Mouse (Mus musculus) heart, postnatal 0 days (tissue): ENCODE data around the gene Miga1. TPM values are rescaled to one million over a fixed set of nuclear protein-coding genes. Genes with fewer than 3 reads are reported as not detected.

Experiments
- ATAC-seq: fragments of 200-750 bp; cut with Nextera tagmentation; 2 replicates; pipeline ENCODE4 v1.8.0; 2017; ENCODE audit warnings: low read depth, moderate number of reproducible peaks, moderate library complexity; ENCODE audit not compliant: insufficient read depth
- DNase-seq: peaks from one replicate; pipeline ENCODE4 v3.0.0-alpha.2; 2016; ENCODE audit warnings: low spot score
- H3K27ac ChIP-seq: fragments of 300-500 bp; sonication (generic); 2 replicates; pipeline ENCODE4 v1.5.1; 2014; ENCODE audit warnings: low read depth, mild to moderate bottlenecking
- H3K27me3 ChIP-seq: fragments of 300-500 bp; sonication (generic); 2 replicates; pipeline ENCODE4 v1.6.1; 2014; ENCODE audit warnings: low read length, mixed read lengths; ENCODE audit not compliant: control insufficient read depth, insufficient read depth
- H3K36me3 ChIP-seq: fragments of 300-500 bp; sonication (generic); replicated peaks from 2 replicates; pipeline ENCODE4 v1.6.1; 2014; ENCODE audit warnings: low read length, mixed read lengths; ENCODE audit not compliant: control insufficient read depth, insufficient read depth
- H3K4me1 ChIP-seq: fragments of 300-500 bp; sonication (generic); 2 replicates; pipeline ENCODE4 v1.6.1; 2014; ENCODE audit warnings: antibody characterized with exemption; ENCODE audit not compliant: control insufficient read depth, insufficient read depth
- H3K4me2 ChIP-seq: fragments of 300-500 bp; sonication (generic); 2 replicates; pipeline ENCODE4 v1.6.1; 2014; ENCODE audit warnings: low read depth, mild to moderate bottlenecking, low read length, moderate library complexity
- H3K4me3 ChIP-seq: fragments of 300-500 bp; sonication (generic); 2 replicates; pipeline ENCODE4 v1.5.1; 2014; ENCODE audit warnings: low read depth, low read length
- H3K9ac ChIP-seq: fragments of 300-500 bp; sonication (generic); replicated peaks from 2 replicates; pipeline ENCODE4 v1.6.1; 2014; ENCODE audit warnings: low read depth, low read length, mixed read lengths
- H3K9me3 ChIP-seq: fragments of 300-500 bp; sonication (generic); replicated peaks from 2 replicates; pipeline ENCODE4 v1.6.1; 2016; ENCODE audit warnings: low read length; ENCODE audit not compliant: control insufficient read depth
- CTCF ChIP-seq: IDR thresholded peaks from 2 replicates; pipeline ENCODE4 v1.5.1; 2016; ENCODE audit warnings: antibody characterized with exemption, control low read depth, low read depth
- EP300 ChIP-seq: IDR thresholded peaks from 2 replicates; pipeline ENCODE4 v1.6.1; 2016; ENCODE audit warnings: antibody characterized with exemption, low read depth
- WGBS: fragments of 180-500 bp; shearing (Covaris S2); extraction: QIAGEN DNeasy Blood & Tissue Kit; methylation state at CpG from one replicate; pipeline ENCODE4 v1.1.7; 2014; 5-methylcytosine and 5-hydroxymethylcytosine counted together
- polyA plus RNA-seq: library from polyadenylated mRNA; unstranded; fragments of >200 nt; fragmentation: Nextera tagmentation; extraction: Ambion mirVana; gene quantifications from 2 replicates; pipeline ENCODE4 v1.2.1, GENCODE M21; 2015
- total RNA-seq: library from RNA; depleted of rRNA; stranded (reverse); fragments of >200 nt; gene quantifications from 2 replicates; pipeline ENCODE4 v1.2.3, GENCODE M21; 2014; ENCODE audit warnings: low replicate concordance

Gene Miga1
- total and polyA plus RNA-seq, 2 experiments from 2014 or later: 9.0 to 9.8 TPM

GRCm38 (mm10) chr3:152245273-152245910 lies 94.8 kb downstream of the Miga1 start:
- Histone ChIP-seq H3K36me3 (peaks cover 65% of the 10 kb centered on the region), H3K9me3 (no peaks in the 10 kb centered on the region), H3K27ac (peak overlapping the region; percentile 38; the same call in 1 of the 2 replicates), H3K4me3 (no peak overlapping the region), H3K4me1 (no peaks in the 10 kb centered on the region), H3K4me2 (no peak overlapping the region), H3K27me3 (no peaks in the 10 kb centered on the region), H3K9ac (no peak overlapping the region)
- ATAC-seq (peak; percentile 57), DNase-seq (no peak)
- TF ChIP-seq CTCF (0 out of 2 replicates have a peak, but pooled peaks have one; percentile 11), EP300 (no peak)
- WGBS: 55% methylated on average over 5 of the region's 5 CpGs

- H3K4me1 ChIP-seq: no peaks in the 10 kb centered on the region
- no peaks in the 10 kb centered on the region for H3K9me3 ChIP-seq
- peaks cover 71% of the 10 kb centered on the region for H3K36me3 ChIP-seq
- 70% methylated on average over 4 of the region's 4 CpGs for WGBS
- TF ChIP-seq EP300 (no peak), CTCF (no peak)
- H3K27me3 ChIP-seq: no peaks in the 10 kb centered on the region
- H3K27ac ChIP-seq: peak overlapping the region; percentile 30; the same call in 1 of the 2 replicates
- no peak overlapping the region for H3K9ac ChIP-seq
- ATAC-seq: no peak
- H3K4me3 ChIP-seq: no peak overlapping the region
- H3K4me2 ChIP-seq: no peak overlapping the region
- DNase-seq: no peak
Observed at GRCm38 (mm10) chr3:152243304-152243703, 96.9 kb downstream of the Miga1 start.

GRCm38 (mm10) chr3:152241098-152241497 lies 99.1 kb downstream of the Miga1 start:
- Histone ChIP-seq H3K9me3 (no peaks in the 10 kb centered on the region), H3K9ac (no peak overlapping the region), H3K27ac (no peak overlapping the region), H3K4me3 (no peak overlapping the region), H3K4me2 (no peak overlapping the region), H3K36me3 (peaks cover 62% of the 10 kb centered on the region), H3K27me3 (no peaks in the 10 kb centered on the region), H3K4me1 (no peaks in the 10 kb centered on the region)
- WGBS: 85% methylated on average over 3 of the region's 3 CpGs
- no peak for TF ChIP-seq CTCF
- TF ChIP-seq EP300: no peak
- DNase-seq (no peak), ATAC-seq (no peak)

- Histone ChIP-seq H3K4me1 (no peaks in the 10 kb centered on the region), H3K27me3 (no peaks in the 10 kb centered on the region), H3K9me3 (no peaks in the 10 kb centered on the region), H3K9ac (no peak overlapping the region), H3K27ac (no peak overlapping the region), H3K36me3 (peaks cover 64% of the 10 kb centered on the region), H3K4me2 (no peak overlapping the region), H3K4me3 (no peak overlapping the region)
- TF ChIP-seq EP300 (no peak), CTCF (no peak)
- DNase-seq: no peak
- WGBS: 85% methylated on average over 1 of the region's 1 CpGs
- ATAC-seq: no peak; the same call in 1 of the 2 replicates
Observed at GRCm38 (mm10) chr3:152239592-152239991, 100.6 kb downstream of the Miga1 start.

- Histone ChIP-seq H3K4me3 (no peak overlapping the region), H3K36me3 (peaks cover 69% of the 10 kb centered on the region), H3K27me3 (no peaks in the 10 kb centered on the region), H3K4me1 (no peaks in the 10 kb centered on the region), H3K27ac (no peak overlapping the region; the same call in 1 of the 2 replicates), H3K9ac (no peak overlapping the region), H3K4me2 (no peak overlapping the region), H3K9me3 (no peaks in the 10 kb centered on the region)
- 48% methylated on average over 2 of the region's 2 CpGs for WGBS
- ATAC-seq (no peak), DNase-seq (no peak)
- TF ChIP-seq EP300 (no peak), CTCF (no peak)
Observed at GRCm38 (mm10) chr3:152238836-152239235, 101.4 kb downstream of the Miga1 start.

- Histone ChIP-seq H3K4me2 (no peak overlapping the region), H3K9ac (no peak overlapping the region), H3K4me1 (no peaks in the 10 kb centered on the region), H3K27me3 (no peaks in the 10 kb centered on the region), H3K9me3 (no peaks in the 10 kb centered on the region), H3K27ac (no peak overlapping the region), H3K4me3 (no peak overlapping the region), H3K36me3 (peaks cover 61% of the 10 kb centered on the region)
- no peak for ATAC-seq
- TF ChIP-seq EP300 (no peak), CTCF (no peak)
- no peak for DNase-seq
- 84% methylated on average over 1 of the region's 1 CpGs for WGBS
Observed at GRCm38 (mm10) chr3:152235805-152236204, 104.4 kb downstream of the Miga1 start.
